Mouse (Mus musculus) ES-E14 (cell line): ENCODE measurements at regions not wholly inside any gene's neighbourhood (a gene's known extent, or its start where the extent isn't known, plus 50 kb on each side); places are given as distances from the start of the nearest gene placed in this dataset.

Source experiments
- CHD2 ChIP-seq: IDR thresholded peaks from 2 replicates; pipeline ENCODE4 v1.6.1; 2014; ENCODE audit warnings: mild to moderate bottlenecking, low read depth, low read length, inconsistent platforms
- HCFC1 ChIP-seq: IDR thresholded peaks from 2 replicates; pipeline ENCODE4 v1.6.1; 2012; ENCODE audit warnings: low read length, inconsistent platforms, borderline replicate concordance; ENCODE audit not compliant: insufficient read depth
- MAFK ChIP-seq: IDR thresholded peaks from 2 replicates; pipeline ENCODE4 v1.6.1; 2014; ENCODE audit warnings: mild to moderate bottlenecking, low read depth, low read length, inconsistent platforms; ENCODE audit not compliant: insufficient read depth
- ZNF384 ChIP-seq: IDR thresholded peaks from 2 replicates; pipeline ENCODE4 v1.6.1; 2012; ENCODE audit warnings: low read depth, low read length, inconsistent platforms

- TF ChIP-seq HCFC1 (no peak), CHD2 (no peak), MAFK (no peak), ZNF384 (no peak)
Observed at GRCm38 (mm10) chr2:146568171-146568842, 56.2 kb upstream of the Ralgapa2 start.
